In the genomic region with DNA sequence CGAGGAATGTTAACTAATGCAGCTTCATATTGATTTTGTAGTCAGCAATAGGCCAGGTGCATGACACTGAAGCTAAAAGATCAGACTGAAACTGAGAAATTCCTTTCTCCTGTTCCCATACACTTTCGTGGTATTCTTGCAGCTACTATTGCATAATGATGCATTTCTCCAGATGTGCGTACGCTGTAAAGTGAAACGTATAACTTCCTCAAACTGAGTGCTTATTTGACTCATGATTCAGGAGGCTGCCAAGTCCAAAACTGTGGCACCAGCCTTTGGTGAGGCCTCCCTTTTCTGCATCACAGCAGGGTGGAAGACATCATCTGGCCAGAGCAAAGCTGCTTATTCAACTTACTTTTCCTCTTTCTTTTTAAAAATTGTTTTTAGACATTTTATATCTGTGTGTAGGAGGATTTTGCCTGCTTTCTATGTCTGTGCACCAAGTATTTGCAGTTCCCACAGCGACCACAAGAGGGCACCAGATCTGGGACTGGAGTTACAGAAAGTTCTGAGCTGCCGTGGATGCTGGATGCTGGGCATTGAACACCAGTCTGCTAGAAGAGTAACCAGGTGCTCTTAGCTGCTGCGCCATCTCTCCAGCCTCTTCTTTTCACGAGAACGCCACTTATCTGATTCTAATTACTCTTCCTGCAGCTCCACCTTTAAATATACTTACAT, we compare ENCODE assay signal across 9 mouse cellular contexts.
A peak's percentile ranks its signal among the peaks of the same experiment; 100 is the strongest.
DNase-seq lines count a peak whose midpoint lies in the region; ATAC-seq and TF ChIP-seq lines count a peak whose summit lies in the region.
"Had no signal": no experiment of that assay in that cellular context is flagged by ENCODE, and none has a peak within 500 bp of the region (broad histone marks: within the 10 kb centered on the region; RNA-seq: fewer than 3 reads in every experiment).

No protein-coding gene starts in this region.

- no peaks in the 10 kb centered on the region for H3K27me3 ChIP-seq in small intestine, adult 2 months (ENCODE audit: control insufficient read depth, insufficient read depth, low read length)

- TF ChIP-seq POLR2A in small intestine, adult 2 months (IDR thresholded peaks at IDR 0.05; ENCODE audit: low read depth, low read length): no peak

- H3K4me1 ChIP-seq in small intestine, adult 2 months (ENCODE audit: control insufficient read depth, insufficient read depth, insufficient read length, low read length): peaks cover 10% of the 10 kb centered on the region; the same call in 1 of the 2 replicates

- no peak overlapping the region for H3K4me3 ChIP-seq in small intestine, adult 2 months (ENCODE audit: low read depth, low read length)

- DNase-seq in ES-CJ7 (ENCODE audit: low read depth, low spot score) (peak; percentile 82), ZHBTc4 (ENCODE audit: low read depth, low spot score) (peak; percentile 81)
- DNase-seq in cerebellum, postnatal 4 days (ENCODE audit: low spot score in 2 of 2): peak; percentile 67 to 86
- peak; percentile 59 to 68 for DNase-seq in gastrocnemius, postnatal 36 days
- peak; percentile 14 for DNase-seq in large intestine, adult 2 months (ENCODE audit: low read depth, low spot score)
- peak; percentile 87 for DNase-seq in lung, postnatal 14 days

- TF ChIP-seq CTCF in small intestine, adult 2 months (IDR thresholded peaks at IDR 0.05; ENCODE audit: extremely low read depth, insufficient read length, insufficient replicate concordance, low read depth, low read length): peak; percentile 79; the same call in 1 of the 2 replicates

- ATAC-seq in inflammation-experienced regulatory T-cells, adult 6 months: no peak

- intact Hi-C loops in gastrocnemius, postnatal 36 days (cut with DNase I): loop anchor here (5.0 kb wide), 2 partner anchors 71 to 156 kb away; no protein-coding TSS in a partner anchor

- WGBS in large intestine, adult 2 months: 29% methylated on average over 10 of the region's 10 CpGs
- WGBS in small intestine, adult 2 months: 18% methylated on average over 10 of the region's 10 CpGs

- H3K36me3 ChIP-seq in small intestine, adult 2 months (ENCODE audit: control insufficient read depth, insufficient read depth, low read length): no peaks in the 10 kb centered on the region

- no peak overlapping the region for H3K27ac ChIP-seq in small intestine, adult 2 months (ENCODE audit: insufficient read depth, low read depth, low read length)
- H3K27ac ChIP-seq: macrophage had no signal

Comparison
In these comparisons a context has a peak if more than half of its experiments do, and no peak if none do; other contexts are left out.
1. DNase-seq: peak in every context shown above with its lines; median percentile 87 in lung, postnatal 14 days; 82 in ES-CJ7; 81 in ZHBTc4; 76 in cerebellum, postnatal 4 days; 64 in gastrocnemius, postnatal 36 days; 14 in large intestine, adult 2 months.